Mouse (Mus musculus): ENCODE results near the gene Rabgap1l.
"Not testable (repeated sequence)": the region's sequence is repeated elsewhere in the genome, so short reads cannot be mapped to it uniquely, and the experiment has no call there.

The Rabgap1l gene

DNA sequence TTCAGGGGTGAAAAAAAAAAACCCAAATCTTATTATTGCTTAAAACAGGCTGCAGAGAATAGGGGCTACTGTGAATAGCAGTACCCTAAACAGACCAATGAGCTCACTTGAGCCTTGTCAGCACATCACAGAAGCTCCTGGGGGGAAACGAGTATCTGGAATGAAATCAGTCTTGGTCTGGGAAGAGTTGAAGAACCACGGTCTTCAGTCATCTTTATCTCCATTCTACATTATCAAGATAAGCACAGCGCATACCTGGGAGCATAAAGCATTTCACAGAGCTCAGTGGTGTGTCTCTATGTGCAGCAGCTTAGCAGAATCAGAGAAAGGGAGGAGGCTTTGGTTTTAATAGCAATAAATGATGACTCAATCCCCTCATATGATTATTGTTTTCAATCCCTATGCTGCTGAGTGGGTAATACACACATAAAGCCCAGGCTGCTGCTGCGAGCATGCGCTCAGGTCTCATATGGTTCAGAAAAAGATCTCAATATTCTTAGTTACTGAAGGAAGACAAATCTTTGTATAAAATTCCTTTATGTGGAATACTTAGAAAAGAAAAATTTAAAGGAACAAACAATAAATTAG, 505.9 kb downstream of the Rabgap1l start:
- intact Hi-C loops (cut with DNase I) = no loop called here

DNA sequence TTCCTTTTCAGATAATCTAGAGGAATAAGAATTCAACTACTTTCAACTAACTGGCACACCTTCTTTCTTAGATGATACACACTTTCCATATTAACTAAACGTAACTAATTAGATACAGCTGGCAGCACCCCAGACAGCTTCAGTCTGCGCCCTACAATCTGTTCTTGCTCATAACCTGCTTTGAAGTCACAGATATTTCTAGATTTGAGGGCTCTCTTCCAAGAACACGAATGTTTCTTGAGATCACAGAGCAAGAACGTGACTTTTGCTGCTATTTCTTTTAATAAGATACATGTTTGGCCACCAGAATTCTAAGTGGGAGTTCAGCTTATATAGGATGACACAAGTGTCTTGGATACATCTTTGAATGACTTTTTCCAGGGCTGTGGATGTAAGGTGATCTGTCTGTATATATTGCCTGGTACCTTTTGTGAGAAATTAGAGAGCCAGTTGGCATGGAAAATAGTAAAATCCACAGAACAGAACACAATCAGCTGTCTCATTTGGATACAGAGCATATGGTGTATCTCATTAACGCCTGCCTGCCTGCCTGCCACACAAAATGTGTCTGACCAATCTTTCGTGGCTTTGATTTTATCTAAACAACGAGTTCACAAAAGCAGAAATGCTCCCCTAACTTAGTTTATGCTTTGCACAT, 506.5 kb downstream of the Rabgap1l start:
- intact Hi-C loops (cut with DNase I) = no loop called here

DNA sequence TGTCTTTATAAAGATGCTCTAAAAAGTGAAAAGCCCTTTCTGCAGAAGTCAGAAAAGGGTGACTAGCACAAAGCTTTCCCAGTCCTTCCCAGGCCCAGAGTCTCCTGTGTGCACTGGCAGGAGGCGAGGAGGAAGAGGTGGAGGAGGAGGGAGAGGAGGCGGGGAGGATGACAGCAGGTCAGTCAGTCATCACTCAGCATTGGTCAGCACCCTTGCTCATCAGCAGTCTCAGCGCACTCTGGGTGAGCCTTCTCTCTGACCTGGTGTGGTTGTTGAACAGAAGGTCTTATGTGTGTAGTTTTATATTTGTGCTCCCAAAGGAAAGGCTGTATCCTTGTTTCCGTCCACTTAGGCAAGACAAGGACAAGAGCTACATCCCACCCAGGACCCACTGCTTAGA, 508.8 kb downstream of the Rabgap1l start:
- intact Hi-C loops (cut with DNase I) = no loop called here

DNA sequence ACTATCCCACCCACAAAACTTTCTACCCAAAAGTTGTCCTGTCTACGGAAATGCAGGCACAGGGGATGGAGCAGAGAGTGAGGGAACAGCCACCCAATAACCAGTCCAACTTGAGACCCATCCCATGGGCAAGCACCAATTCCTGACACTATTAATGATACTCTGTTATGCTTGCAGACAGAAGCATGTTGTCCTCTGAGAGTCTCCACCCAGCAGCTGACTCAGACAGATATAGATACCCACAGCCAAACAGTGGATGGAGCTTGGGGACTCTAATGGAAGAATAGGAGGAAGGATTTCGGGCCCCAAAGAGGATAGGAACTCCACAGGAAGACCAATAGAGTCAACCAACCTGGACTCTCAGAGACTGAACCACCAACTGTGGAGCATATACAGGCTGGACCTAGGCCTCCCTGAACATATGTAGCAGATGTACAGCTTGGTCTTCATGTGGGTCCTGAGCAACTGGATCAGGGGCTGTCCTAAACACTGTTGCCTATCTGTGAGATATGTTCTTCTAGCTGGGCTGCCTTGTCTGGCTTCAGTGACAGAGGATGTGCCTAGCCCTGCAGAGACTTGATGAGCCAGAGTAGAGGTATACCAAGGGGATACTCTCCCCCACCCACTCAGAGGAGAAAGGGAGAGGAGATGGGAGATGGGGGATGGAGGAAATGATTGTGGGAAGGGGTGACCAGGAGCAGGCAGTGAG, 510.7 kb downstream of the Rabgap1l start:
- intact Hi-C loops (cut with DNase I) = not testable (repeated sequence)

DNA sequence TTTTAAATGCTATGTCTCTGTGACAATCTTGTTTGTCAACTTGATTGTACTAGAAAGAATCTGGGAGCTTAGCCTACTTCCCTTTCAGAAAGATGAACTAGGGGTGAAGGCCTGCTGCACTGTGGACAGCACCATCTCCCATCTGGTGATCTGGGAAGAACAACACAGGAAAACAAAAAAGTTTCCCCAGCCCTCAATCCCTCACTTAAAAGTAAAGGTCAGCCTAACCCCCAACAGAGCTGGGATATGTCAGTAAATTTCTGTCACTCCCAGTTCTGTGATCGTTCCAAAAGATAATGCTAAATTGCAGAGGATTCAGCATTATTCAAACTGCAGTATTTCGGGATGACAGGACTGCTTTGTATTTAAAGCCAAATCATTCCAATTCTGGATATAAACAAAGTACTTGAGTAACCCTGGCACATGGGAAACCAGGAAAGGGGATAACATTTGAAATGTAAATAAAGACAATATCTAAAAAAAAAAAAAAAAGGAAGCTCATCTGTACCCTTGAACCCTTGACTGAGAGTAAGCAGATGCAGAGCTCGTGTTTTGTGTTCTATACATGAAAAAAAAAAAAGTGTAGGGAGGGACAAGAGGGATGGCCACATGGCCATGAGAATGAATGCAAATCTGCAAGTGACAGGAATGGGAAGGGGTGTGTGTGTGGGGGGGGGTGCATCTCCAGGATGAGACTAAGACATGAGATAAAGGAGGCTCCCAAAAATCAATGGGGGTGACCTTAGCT, 511.5 kb downstream of the Rabgap1l start:
- intact Hi-C loops (cut with DNase I) = no loop called here

DNA sequence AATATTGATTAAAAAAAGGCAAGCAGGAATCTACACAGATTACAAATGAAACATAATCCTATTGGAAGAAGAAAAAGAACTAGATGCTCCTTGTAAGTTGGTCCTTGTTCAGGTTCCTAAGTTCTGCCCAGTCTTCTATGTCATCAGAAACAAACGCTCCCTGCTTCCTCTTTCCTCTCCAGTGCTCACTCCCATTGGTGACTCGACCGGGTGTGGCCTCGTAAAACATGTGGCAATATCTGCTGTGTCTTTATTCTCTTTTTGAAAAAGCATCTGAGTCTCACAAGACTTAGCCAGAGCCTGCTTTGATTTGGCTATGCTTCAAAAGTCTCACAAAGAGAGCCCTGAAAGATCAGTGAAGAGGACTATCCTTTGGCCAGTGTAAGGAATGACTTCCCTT, 512.4 kb downstream of the Rabgap1l start:
- intact Hi-C loops (cut with DNase I) = no loop called here

DNA sequence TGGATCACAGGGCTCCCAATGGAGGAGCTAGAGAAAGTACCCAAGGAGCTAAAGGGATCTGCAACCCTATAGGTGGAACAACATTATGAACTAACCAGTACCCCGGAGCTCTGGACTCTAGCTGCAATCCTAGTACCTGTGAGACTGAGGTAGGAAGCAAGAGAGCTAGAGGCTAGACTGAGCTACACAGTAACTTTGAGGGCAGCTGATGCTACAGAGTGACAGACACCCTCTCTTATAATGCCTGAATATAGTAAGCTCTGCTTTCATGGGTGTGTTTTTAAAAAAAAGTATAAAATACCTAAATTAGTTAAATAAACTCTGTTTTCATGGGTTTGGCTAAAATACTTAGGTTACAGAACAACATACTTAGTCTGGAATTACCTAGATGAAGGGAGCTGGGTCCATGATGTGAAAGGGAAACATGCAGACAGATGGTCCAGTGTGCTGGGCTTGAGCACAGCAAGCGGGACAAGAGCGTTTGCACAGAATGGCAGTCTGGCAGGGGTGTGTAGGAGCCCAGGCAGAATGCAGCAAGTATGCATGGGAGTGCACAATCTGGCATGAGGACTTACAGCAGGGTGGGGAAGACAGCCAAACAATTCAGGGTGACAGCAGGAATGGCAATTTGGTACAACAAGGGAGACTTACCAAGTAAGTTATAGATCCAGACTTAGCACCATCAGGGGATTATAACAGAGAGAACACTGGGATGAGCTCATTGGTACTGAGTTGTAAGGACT, 514.9 kb downstream of the Rabgap1l start:
- intact Hi-C loops (cut with DNase I) = no loop called here

DNA sequence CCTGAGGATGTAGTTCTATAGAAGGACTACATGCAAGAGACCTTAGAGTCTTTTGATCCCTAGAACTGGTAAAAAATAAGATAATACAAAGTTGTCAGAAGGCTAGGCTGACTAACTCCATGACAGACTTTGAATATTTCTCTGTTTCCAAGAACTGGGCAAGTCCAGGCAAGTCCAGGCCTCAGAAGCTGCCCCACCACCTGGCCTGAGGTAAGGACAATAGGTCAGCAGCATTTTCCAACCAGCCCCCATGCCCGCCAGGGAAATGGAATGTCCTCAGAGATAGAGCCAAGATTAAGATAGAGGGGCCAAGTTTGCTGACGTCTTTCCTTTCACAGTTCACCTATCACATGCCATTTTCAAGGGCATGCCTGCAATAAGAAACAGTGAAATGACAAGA, 517.8 kb downstream of the Rabgap1l start:
- intact Hi-C loops (cut with DNase I) = no loop called here

DNA sequence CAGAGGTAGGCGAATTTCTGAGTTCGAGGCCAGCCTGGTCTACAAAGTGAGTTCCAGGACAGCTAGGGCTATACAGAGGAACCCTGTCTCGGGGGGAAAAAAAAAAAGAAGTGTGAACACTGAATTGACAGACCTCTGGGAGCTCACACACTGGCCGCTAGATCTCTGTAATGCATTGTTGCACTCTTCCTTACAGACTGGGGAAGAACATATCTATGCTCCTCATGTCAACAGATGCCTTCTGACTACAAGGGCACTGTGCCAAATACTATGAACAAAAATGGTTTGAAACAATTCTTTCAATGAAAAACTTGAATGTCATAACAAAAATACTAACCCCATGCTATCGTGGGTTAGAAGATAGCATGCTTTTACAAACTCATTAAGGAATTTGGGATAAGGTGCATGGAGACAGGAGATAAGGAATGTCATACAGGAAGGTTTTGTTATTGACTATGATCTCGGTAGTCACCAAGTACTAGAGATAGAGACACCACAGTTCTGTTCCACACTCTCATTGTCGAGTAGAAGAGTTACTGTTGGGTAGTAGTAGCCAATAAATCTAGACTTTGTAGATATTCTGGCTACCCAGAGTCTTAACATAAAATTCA, 519.8 kb downstream of the Rabgap1l start:
- intact Hi-C loops (cut with DNase I) = no loop called here

DNA sequence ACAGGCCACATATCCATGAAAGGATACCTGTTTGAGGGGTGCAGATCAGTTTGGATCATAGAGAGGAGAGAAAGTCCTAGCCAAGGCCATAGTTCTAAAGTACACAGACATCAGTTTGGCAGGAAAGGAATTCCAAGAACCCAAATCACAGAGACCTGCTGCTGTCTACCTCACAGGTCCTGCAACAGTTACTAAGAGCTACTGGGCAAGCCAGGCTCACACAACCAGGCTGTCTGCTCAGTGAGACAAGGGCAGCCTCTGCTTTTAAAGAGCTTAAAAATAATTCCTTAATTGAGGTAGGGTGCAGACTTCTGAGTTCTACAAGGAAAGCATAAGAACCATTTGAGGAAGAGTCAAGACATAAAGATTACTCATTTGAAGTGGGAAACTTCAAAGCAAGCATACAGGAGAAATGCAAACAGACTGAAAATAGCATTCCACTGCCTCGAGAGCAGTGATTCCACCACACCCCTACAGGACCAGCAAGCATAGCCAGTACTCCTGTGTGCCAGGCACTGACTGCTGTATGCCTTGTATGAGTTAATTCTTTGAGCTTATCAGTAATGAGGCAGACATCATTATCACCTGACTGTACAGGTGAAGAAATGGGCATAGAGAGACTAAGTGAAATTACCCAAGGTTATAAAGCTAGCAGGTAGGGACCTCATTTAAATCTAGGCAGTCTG, 521.6 kb downstream of the Rabgap1l start:
- intact Hi-C loops (cut with DNase I) = no loop called here

DNA sequence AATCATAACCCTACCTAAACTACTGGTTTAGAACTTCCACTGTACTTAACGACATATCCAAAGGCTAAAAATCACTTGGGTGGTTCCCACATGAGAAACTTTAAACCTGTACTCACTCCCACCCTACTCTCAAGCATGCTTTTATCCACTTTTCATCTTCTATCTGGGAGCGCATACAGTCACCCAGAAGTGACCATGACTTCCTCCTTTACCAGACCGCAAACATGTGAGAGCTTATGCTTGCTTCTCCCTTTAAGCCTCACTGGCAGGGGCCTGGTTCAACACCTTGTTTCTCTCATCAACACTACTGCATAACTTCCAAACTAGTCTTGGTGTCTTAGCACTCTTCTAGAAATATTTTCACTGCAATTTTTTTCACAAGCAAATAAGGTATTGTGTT, 524.7 kb downstream of the Rabgap1l start:
- intact Hi-C loops (cut with DNase I) = no loop called here

DNA sequence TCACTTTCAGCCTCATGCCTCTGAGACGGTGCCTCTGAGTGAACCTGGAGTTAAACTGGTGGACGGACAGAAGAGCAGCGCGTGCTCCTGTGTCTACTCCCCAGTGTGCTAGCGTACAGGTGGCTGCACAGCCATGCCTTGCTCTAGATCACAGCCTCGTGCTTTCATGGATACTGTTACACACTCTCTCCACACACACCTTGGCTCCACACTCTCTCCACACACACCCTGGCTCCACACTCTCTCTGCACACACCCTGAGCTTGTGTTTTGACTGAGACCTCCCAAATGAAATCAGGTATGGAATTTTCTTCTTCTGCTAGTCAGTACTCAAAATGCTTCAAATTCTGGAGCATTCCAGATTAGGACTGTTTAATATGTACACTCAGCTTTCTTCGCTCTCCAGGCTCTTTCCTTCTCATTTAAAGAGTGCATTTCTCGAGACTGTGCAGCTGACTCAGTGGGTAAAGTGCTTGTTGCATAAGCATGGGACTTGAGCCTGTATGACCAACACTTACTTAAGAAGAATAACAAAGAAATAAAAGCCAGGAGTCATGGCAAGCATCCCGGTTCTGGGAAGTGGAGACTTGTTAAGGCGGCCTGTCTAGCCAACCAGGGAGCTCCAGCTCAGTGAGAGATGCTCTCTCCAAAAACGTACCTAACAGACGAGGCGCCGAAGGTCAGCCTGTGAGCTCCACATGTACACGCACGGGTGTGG, 529.2 kb downstream of the Rabgap1l start:
- intact Hi-C loops (cut with DNase I) = no loop called here

DNA sequence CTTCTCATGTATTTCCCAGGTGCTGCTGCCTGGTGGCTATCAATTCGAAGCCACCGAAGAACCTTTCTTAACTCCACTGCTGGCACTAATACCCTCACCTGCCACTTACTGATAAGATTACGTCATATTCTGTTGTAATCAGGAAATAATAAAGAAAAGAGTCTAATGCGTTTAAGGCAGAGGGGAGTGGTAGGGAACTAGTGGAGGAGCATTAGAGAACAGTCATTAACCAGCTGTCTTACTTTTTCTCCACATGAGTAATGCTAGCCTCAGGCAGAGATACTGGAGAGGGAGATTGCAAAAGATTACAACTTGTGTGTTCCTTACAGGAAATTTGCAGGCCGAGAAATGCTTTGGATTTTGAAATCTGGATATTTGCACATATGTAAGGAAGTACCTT, 530.0 kb downstream of the Rabgap1l start:
- intact Hi-C loops (cut with DNase I) = no loop called here

DNA sequence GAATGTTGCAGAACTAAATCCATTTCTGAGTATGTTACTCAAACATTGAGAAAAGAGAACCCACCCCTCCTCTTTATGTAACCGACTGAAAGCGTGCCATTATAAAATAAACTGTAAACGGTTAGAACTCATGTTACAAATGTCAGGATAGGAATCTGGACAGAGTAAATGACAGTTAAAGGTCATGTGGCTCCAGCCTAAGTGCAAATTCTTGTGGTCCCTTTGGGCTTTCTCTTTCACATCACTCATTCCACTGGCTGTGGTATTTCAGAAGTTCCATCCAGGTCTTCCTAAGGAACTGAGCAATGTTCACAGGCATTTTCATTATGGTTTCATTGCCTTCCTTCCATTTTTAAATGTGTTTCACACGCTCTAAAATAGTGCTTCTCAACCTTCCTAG, 530.6 kb downstream of the Rabgap1l start:
- intact Hi-C loops (cut with DNase I) = no loop called here

DNA sequence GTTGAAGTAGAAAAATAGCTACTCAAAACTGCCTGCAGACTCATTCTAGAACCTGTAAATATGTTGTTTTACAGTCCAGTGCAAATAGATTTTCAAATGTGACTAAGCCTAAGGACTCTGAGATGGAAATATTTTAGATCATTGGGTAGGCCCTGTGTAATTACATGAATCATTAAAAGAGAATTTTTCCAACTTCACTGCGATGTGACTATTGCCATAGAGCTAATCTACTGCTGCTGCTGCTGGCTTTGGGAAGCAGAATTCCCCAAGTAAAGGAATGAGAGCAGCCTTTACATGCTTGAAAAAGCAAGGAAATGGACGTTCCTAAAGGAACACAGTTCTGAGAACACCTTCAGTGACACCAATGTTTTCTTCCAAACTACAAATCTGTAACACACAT, 531.2 kb downstream of the Rabgap1l start:
- intact Hi-C loops (cut with DNase I) = no loop called here

DNA sequence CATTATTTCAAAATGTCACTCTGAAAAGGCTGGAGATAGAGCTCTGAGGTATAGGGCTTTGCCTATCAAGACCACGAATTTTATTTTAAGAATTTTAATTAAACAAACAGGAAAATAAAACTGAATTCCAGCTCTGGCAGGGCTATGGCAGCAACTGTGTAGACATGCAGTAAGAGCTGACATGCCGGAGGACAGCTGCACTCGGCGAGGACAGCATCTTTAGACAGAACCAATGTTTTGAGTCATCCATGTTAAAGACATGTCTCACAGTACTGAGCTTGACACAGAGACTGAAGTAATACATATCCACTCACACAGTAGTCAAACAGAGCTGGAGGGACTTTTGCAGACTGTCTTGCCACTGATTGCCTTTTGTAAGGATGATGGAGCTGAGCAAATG, 532.4 kb downstream of the Rabgap1l start:
- intact Hi-C loops (cut with DNase I) = no loop called here

DNA sequence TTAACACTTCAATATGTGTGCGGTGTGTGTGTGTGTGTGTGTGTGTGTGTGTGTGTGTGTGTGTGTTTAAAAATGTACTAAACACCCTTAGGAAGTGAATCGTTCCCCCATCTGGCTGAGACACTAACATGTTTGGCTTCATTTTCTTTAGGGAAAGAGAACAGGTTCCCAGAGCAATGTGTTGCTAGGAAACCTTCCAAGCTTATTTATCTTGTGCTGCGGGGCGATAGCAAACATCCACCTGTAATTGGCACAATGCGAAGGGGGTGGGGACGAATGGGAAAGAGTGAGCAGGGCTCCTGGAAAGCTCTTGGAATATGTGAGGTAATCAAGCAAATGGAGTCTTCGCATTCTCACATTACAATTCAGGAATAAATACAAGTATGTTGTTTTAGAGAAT, 533.1 kb downstream of the Rabgap1l start:
- intact Hi-C loops (cut with DNase I) = no loop called here

DNA sequence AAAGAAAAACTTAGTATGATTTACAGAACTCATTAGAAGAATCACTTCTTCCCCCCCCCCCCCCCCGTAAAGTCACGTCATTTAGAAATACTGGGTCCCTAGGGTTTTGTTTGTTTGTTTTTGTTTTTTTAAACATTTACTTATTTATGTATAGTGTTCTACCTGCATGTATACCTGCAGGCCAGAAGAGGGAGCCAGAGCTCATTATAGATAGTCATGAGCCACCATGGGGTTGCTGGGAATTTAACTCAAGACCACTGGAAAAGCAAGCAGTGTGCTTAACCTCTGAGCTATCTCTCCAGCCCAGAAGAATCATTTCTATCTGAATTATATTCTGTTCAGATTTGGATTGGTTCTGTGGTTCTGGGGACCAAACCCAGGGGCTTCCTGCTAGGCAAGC, 539.9 kb downstream of the Rabgap1l start:
- intact Hi-C loops (cut with DNase I) = no loop called here

DNA sequence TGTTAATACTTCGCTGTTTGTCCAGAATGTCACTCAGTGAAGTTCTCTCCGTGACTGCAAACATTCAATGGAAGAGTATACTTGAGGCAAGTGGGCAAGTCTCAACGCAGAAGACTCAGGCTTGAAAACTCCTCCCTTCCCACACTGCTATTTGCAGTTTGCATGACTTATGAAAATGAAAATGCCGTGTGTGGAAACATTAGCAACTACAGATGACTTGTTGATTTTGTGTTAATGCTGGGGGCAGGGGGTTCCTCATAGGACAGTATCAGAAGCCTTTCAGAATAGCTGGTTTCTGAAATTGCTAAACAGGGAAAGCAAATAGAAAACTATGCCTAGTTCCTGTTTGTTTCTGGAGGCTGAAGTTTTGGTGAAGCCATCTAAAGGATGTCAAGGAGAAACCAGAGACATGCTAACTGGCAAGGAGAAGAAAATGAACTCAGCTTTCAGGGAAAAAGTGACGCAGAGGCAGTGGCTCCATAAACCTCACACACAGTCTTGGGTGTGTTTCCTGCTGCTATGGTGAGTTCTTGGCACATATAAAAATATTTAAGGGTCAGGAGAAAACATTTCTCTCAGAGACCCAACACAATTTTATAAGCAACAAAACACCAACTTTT, 541.5 kb downstream of the Rabgap1l start:
- intact Hi-C loops (cut with DNase I) = no loop called here

All from adrenal gland (tissue).